Mouse (Mus musculus): ENCODE measurements at regions not wholly inside any gene's neighbourhood (a gene's known extent, or its start where the extent isn't known, plus 50 kb on each side); places are given as distances from the start of the nearest gene placed in this dataset.

- ATAC-seq (ENCODE audit: low FRiP score) (no peak), DNase-seq (ENCODE audit: low spot score) (no peak)
- H3K9ac ChIP-seq (replicated peaks; ENCODE audit: low read length, poor library complexity, severe bottlenecking), result no peak overlapping the region
- no peaks in the 10 kb centered on the region for H3K36me3 ChIP-seq (ENCODE audit: insufficient read depth, low read length)
- no peak overlapping the region for H3K4me3 ChIP-seq (ENCODE audit: low read depth, low read length)
- H3K9me3 ChIP-seq (ENCODE audit: low read length), result no peaks in the 10 kb centered on the region
- no peak overlapping the region for H3K27ac ChIP-seq (ENCODE audit: low read depth, low read length)
- H3K4me2 ChIP-seq (ENCODE audit: low read depth, low read length, poor library complexity, severe bottlenecking), result no peak overlapping the region
- H3K4me1 ChIP-seq (ENCODE audit: insufficient read depth, low read length), result no peaks in the 10 kb centered on the region
- 87% methylated on average over 2 of the region's 2 CpGs for WGBS
- no peaks in the 10 kb centered on the region for H3K27me3 ChIP-seq (ENCODE audit: insufficient read depth, low read length)
- no peak for TF ChIP-seq CTCF (IDR thresholded peaks at IDR 0.05)
These were observed 101.0 kb upstream of the Nck2 start for GRCm38 (mm10) chr1:43343410-43343809.

GRCm38 (mm10) chr1:43344001-43344400 is 100.4 kb upstream of the Nck2 start:
- H3K9me3 ChIP-seq (ENCODE audit: low read length), result no peaks in the 10 kb centered on the region
- no peaks in the 10 kb centered on the region for H3K4me1 ChIP-seq (ENCODE audit: insufficient read depth, low read length)
- no peak for TF ChIP-seq CTCF (IDR thresholded peaks at IDR 0.05)
- DNase-seq (ENCODE audit: low spot score) (no peak), ATAC-seq (ENCODE audit: low FRiP score) (no peak)
- no peaks in the 10 kb centered on the region for H3K27me3 ChIP-seq (ENCODE audit: insufficient read depth, low read length)
- H3K27ac ChIP-seq (ENCODE audit: low read depth, low read length), result no peak overlapping the region
- WGBS, result 78% methylated on average over 5 of the region's 5 CpGs
- H3K9ac ChIP-seq (replicated peaks; ENCODE audit: low read length, poor library complexity, severe bottlenecking), result no peak overlapping the region
- no peak overlapping the region for H3K4me2 ChIP-seq (ENCODE audit: low read depth, low read length, poor library complexity, severe bottlenecking)
- H3K36me3 ChIP-seq (ENCODE audit: insufficient read depth, low read length), result no peaks in the 10 kb centered on the region
- no peak overlapping the region for H3K4me3 ChIP-seq (ENCODE audit: low read depth, low read length)

- DNase-seq (ENCODE audit: low spot score) (peak; percentile 23), ATAC-seq (ENCODE audit: low FRiP score) (no peak)
- Histone ChIP-seq H3K9ac (replicated peaks; ENCODE audit: low read length, poor library complexity, severe bottlenecking) (no peak overlapping the region), H3K4me3 (ENCODE audit: low read depth, low read length) (no peak overlapping the region), H3K36me3 (ENCODE audit: insufficient read depth, low read length) (no peaks in the 10 kb centered on the region), H3K9me3 (ENCODE audit: low read length) (no peaks in the 10 kb centered on the region), H3K4me1 (ENCODE audit: insufficient read depth, low read length) (no peaks in the 10 kb centered on the region; the same call in 1 of the 2 replicates), H3K4me2 (ENCODE audit: low read depth, low read length, poor library complexity, severe bottlenecking) (no peak overlapping the region), H3K27ac (ENCODE audit: low read depth, low read length) (no peak overlapping the region), H3K27me3 (ENCODE audit: insufficient read depth, low read length) (no peaks in the 10 kb centered on the region)
- no peak for TF ChIP-seq CTCF (IDR thresholded peaks at IDR 0.05)
- WGBS, result 81% methylated on average over 4 of the region's 4 CpGs
These were observed 97.2 kb upstream of the Nck2 start for GRCm38 (mm10) chr1:43347152-43347551.

GRCm38 (mm10) chr1:43349966-43350365 is 94.4 kb upstream of the Nck2 start:
- ATAC-seq (ENCODE audit: low FRiP score), result peak; percentile 72
- no peak for TF ChIP-seq CTCF (IDR thresholded peaks at IDR 0.05)
- WGBS, result 43% methylated on average over 3 of the region's 3 CpGs

GRCm38 (mm10) chr1:43358191-43358590 is 86.2 kb upstream of the Nck2 start:
- Histone ChIP-seq H3K4me3 (ENCODE audit: low read depth, low read length) (no peak overlapping the region), H3K9ac (replicated peaks; ENCODE audit: low read length, poor library complexity, severe bottlenecking) (no peak overlapping the region), H3K36me3 (ENCODE audit: insufficient read depth, low read length) (no peaks in the 10 kb centered on the region), H3K4me1 (ENCODE audit: insufficient read depth, low read length) (no peaks in the 10 kb centered on the region), H3K27me3 (ENCODE audit: insufficient read depth, low read length) (no peaks in the 10 kb centered on the region), H3K27ac (ENCODE audit: low read depth, low read length) (no peak overlapping the region), H3K9me3 (ENCODE audit: low read length) (no peaks in the 10 kb centered on the region), H3K4me2 (ENCODE audit: low read depth, low read length, poor library complexity, severe bottlenecking) (no peak overlapping the region)
- 46% methylated on average over 6 of the region's 6 CpGs for WGBS
- DNase-seq (ENCODE audit: low spot score), result peak; percentile 88
- TF ChIP-seq CTCF (IDR thresholded peaks at IDR 0.05), result no peak
- peak; percentile 55; the same call in 1 of the 2 replicates for ATAC-seq (ENCODE audit: low FRiP score)

More at GRCm38 (mm10) chr1:43349966-43350365, 94.4 kb upstream of the Nck2 start:
- Histone ChIP-seq H3K4me3 (ENCODE audit: low read depth, low read length) (no peak overlapping the region), H3K36me3 (ENCODE audit: insufficient read depth, low read length) (no peaks in the 10 kb centered on the region), H3K27me3 (ENCODE audit: insufficient read depth, low read length) (no peaks in the 10 kb centered on the region), H3K4me2 (ENCODE audit: low read depth, low read length, poor library complexity, severe bottlenecking) (no peak overlapping the region), H3K9ac (replicated peaks; ENCODE audit: low read length, poor library complexity, severe bottlenecking) (no peak overlapping the region), H3K9me3 (ENCODE audit: low read length) (no peaks in the 10 kb centered on the region), H3K4me1 (ENCODE audit: insufficient read depth, low read length) (no peaks in the 10 kb centered on the region; the same call in 1 of the 2 replicates), H3K27ac (ENCODE audit: low read depth, low read length) (peak overlapping the region; percentile 38; the same call in 1 of the 2 replicates)
- DNase-seq (ENCODE audit: low spot score), result no peak

GRCm38 (mm10) chr1:43359662-43360061 is 84.7 kb upstream of the Nck2 start:
- H3K4me2 ChIP-seq (ENCODE audit: low read depth, low read length, poor library complexity, severe bottlenecking), result no peak overlapping the region
- DNase-seq (ENCODE audit: low spot score) (no peak), ATAC-seq (ENCODE audit: low FRiP score) (no peak)
- WGBS, result 91% methylated on average over 4 of the region's 4 CpGs
- H3K27ac ChIP-seq (ENCODE audit: low read depth, low read length), result no peak overlapping the region
- no peaks in the 10 kb centered on the region for H3K9me3 ChIP-seq (ENCODE audit: low read length)
- no peaks in the 10 kb centered on the region for H3K36me3 ChIP-seq (ENCODE audit: insufficient read depth, low read length)
- no peak for TF ChIP-seq CTCF (IDR thresholded peaks at IDR 0.05)
- no peaks in the 10 kb centered on the region for H3K4me1 ChIP-seq (ENCODE audit: insufficient read depth, low read length)
- no peak overlapping the region for H3K4me3 ChIP-seq (ENCODE audit: low read depth, low read length)
- no peaks in the 10 kb centered on the region for H3K27me3 ChIP-seq (ENCODE audit: insufficient read depth, low read length)
- no peak overlapping the region for H3K9ac ChIP-seq (replicated peaks; ENCODE audit: low read length, poor library complexity, severe bottlenecking)

All from midbrain, postnatal 0 days (tissue).